Mouse (Mus musculus) ES-E14 (cell line): ENCODE results near the gene Gm49337. TPM values are rescaled to one million over a fixed set of nuclear protein-coding genes. Genes with fewer than 3 reads are reported as not detected.

Experiments
- DNase-seq: peaks from one replicate; pipeline ENCODE4 v3.0.0-alpha.2; 2013; ENCODE audit warnings: low read depth, low spot score
- H3K27ac ChIP-seq: 2 replicates; pipeline ENCODE4 v1.5.1; 2012; ENCODE audit warnings: low read depth, mild to moderate bottlenecking, low read length, moderate library complexity, mixed read lengths; ENCODE audit not compliant: poor library complexity, insufficient read depth, severe bottlenecking
- H3K36me3 ChIP-seq: 2 replicates; pipeline ENCODE4 v1.6.1; 2012; ENCODE audit warnings: mild to moderate bottlenecking, low read length, moderate library complexity, mixed read lengths; ENCODE audit not compliant: control insufficient read depth, poor library complexity, insufficient read depth, severe bottlenecking
- H3K4me1 ChIP-seq, 2 experiments: fragments of 150-350 bp in 1 of 2; sonication (generic) in 1 of 2; 2 replicates each; pipeline ENCODE4 v1.6.1; 2012; ENCODE audit warnings: low read length in 2 of 2, mild to moderate bottlenecking in 1 of 2, mixed read lengths in 1 of 2; ENCODE audit not compliant: control insufficient read depth in 2 of 2, insufficient read depth in 2 of 2, poor library complexity in 1 of 2
- H3K4me3 ChIP-seq, 2 experiments: fragments of 150-350 bp in 1 of 2; sonication (generic) in 1 of 2; 2 replicates each; pipeline ENCODE4 v1.5.1; 2012; ENCODE audit warnings: low read length in 2 of 2, low read depth in 1 of 2, mild to moderate bottlenecking in 1 of 2, mixed read lengths in 1 of 2; ENCODE audit not compliant: insufficient read depth in 1 of 2, poor library complexity in 1 of 2, severe bottlenecking in 1 of 2
- H3K9ac ChIP-seq: 2 replicates; pipeline ENCODE4 v1.6.1; 2012; ENCODE audit warnings: low read depth, mild to moderate bottlenecking, low read length, mixed read lengths; ENCODE audit not compliant: poor library complexity, insufficient read depth, severe bottlenecking
- H3K9me3 ChIP-seq: fragments of 150-350 bp; sonication (generic); 2 replicates; pipeline ENCODE4 v1.6.1; 2012; ENCODE audit warnings: low read depth, mild to moderate bottlenecking, low read length; ENCODE audit not compliant: control insufficient read depth, insufficient read depth
- CHD2 ChIP-seq: IDR thresholded peaks from 2 replicates; pipeline ENCODE4 v1.6.1; 2014; ENCODE audit warnings: mild to moderate bottlenecking, low read depth, low read length, inconsistent platforms
- HCFC1 ChIP-seq: IDR thresholded peaks from 2 replicates; pipeline ENCODE4 v1.6.1; 2012; ENCODE audit warnings: low read length, inconsistent platforms, borderline replicate concordance; ENCODE audit not compliant: insufficient read depth
- MAFK ChIP-seq: IDR thresholded peaks from 2 replicates; pipeline ENCODE4 v1.6.1; 2014; ENCODE audit warnings: mild to moderate bottlenecking, low read depth, low read length, inconsistent platforms; ENCODE audit not compliant: insufficient read depth
- ZC3H11A ChIP-seq: IDR thresholded peaks from 2 replicates; pipeline ENCODE4 v1.6.1; 2012; ENCODE audit warnings: low read depth, mild to moderate bottlenecking, inconsistent platforms, low read length, borderline replicate concordance
- ZNF384 ChIP-seq: IDR thresholded peaks from 2 replicates; pipeline ENCODE4 v1.6.1; 2012; ENCODE audit warnings: low read depth, low read length, inconsistent platforms
- in situ Hi-C, 2 experiments: fragments of 600-800 bp; cut with MboI; formaldehyde crosslinking; loops; one replicate each; pipeline ENCODE4 v1.15.1; 2025; ENCODE audit warnings: low sequenced_read_pairs in 2 of 2, inconsistent platforms in 1 of 2; ENCODE audit not compliant: unreplicated experiment in 2 of 2
- total RNA-seq: library from RNA; depleted of rRNA; stranded (reverse); fragments of 300-350 nt; gene quantifications from 2 replicates; pipeline ENCODE4 v1.2.3, GENCODE M21; 2012

The Gm49337 gene
- total RNA-seq, 1 experiment: 1.0 TPM

DNA sequence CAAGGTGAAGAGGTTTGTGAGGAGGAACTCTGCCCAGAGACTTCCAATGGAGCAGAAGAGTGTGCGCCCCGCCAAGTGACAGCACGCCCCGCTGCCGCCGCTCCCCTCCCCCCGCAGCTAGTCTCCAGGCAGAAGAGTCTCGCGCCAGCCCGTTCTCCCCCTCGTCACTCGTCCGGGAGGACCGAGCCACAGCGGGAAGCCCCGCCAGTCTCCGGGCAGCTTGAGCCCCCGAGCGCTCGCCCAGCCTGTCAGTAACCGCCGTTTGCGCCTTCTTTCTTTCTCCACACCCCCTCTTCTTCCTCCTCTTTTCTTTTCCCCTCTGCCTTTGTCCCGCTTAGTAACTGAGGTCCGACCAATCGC, 47.6 kb downstream of the Gm49337 start:
- Histone ChIP-seq H3K4me1 (no peaks in the 10 kb centered on the region; a peak in 2 of 4 replicates), H3K9ac (peak overlapping the region; percentile 91), H3K9me3 (no peaks in the 10 kb centered on the region), H3K27ac (peak overlapping the region; percentile 88), H3K4me3 (peak overlapping the region; percentile 92 to 94), H3K36me3 (no peaks in the 10 kb centered on the region)
- in situ Hi-C loops: no loop called here
- TF ChIP-seq ZC3H11A: no peak
- TF ChIP-seq ZNF384: no peak
- peak; percentile 27; the same call in 1 of the 2 replicates for TF ChIP-seq HCFC1
- TF ChIP-seq CHD2: peak; percentile 24; the same call in 1 of the 2 replicates
- no peak for TF ChIP-seq MAFK
- DNase-seq: no peak

- H3K4me1 ChIP-seq: no peaks in the 10 kb centered on the region; a peak in 2 of 4 replicates
- in situ Hi-C loops: no loop called here
- H3K4me3 ChIP-seq: peak within 1 kb of the TSS; percentile 92 to 94
- no peaks in the 10 kb centered on the region for H3K9me3 ChIP-seq
- no peaks in the 10 kb centered on the region for H3K36me3 ChIP-seq
- TF ChIP-seq CHD2 (no peak), MAFK (no peak), ZC3H11A (no peak), HCFC1 (no peak; the same call in 1 of the 2 replicates), ZNF384 (no peak)
- peak within 1 kb of the TSS; percentile 91 for H3K9ac ChIP-seq
- H3K27ac ChIP-seq: peak within 1 kb of the TSS; percentile 88
- DNase-seq: peak; percentile 95
Observed at GRCm38 (mm10) chr4:116221140-116221851, 48.1 kb downstream of the Gm49337 start, which contains the start of gene Pik3r3. Gene Pik3r3 (plus strand): TSS chr4:116221618.

DNA sequence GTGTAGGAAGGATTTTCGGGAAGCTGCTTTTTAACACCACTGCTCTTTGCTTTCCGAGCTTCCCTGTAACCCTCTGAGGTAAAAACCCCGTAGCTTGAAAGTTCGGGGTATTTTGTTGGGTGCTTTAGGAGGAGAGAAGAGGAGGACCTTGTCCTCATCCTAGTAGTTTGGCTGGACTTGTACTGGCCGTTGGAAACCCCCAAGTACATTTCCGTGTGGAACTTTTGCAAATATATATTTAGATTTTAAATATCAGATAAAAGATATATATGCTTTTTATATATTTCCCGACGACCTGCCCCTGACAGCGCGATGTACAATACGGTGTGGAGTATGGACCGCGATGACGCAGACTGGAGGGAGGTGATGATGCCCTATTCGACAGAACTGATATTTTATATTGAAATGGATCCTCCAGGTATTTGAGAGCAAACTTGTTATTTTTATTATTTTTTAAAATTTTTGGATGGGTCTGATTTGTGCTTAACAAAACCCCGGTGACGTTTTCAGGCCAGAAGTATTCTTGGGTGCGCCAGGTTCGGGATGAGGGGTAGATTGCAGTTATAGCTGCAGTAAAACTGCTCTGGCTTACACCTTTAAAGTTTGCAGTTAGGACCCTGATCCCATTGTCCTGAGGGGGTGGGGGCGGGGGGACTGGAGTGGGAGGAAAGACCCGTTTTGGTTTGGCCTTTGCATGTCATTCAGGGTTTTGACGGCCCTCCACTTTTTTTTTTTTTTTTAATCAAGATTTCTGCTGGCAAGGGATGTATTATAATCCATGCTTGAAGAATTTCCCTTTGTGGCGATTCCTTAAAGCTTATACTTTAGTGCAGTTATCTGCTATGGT, 49.0 kb downstream of the Gm49337 start:
- Histone ChIP-seq H3K9me3 (no peaks in the 10 kb centered on the region), H3K9ac (peak overlapping the region; percentile 86), H3K4me3 (peak overlapping the region; percentile 75 to 80), H3K36me3 (no peaks in the 10 kb centered on the region), H3K4me1 (no peaks in the 10 kb centered on the region; a peak in 2 of 4 replicates), H3K27ac (peak overlapping the region; percentile 46; the same call in 1 of the 2 replicates)
- no peak for DNase-seq
- in situ Hi-C loops: no loop called here
- no peak for TF ChIP-seq ZNF384
- TF ChIP-seq CHD2: no peak
- TF ChIP-seq HCFC1: no peak
- TF ChIP-seq MAFK: no peak
- no peak for TF ChIP-seq ZC3H11A

DNA sequence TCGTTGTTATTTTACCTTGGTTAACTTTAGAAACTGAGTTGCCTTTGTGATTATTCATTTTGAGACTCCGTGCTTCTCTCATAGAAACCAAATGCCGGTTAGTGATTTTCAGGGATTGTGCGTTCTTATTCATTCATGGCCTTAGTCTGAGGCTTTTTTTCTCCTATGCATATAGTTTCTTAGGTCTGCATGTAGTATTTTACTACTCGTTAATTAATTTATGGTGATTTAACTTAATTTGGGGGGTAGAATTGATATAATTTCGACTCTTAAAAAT, 49.6 kb downstream of the Gm49337 start:
- no peaks in the 10 kb centered on the region for H3K36me3 ChIP-seq
- DNase-seq: no peak
- H3K4me3 ChIP-seq: peak overlapping the region in 1 of 2 experiments; percentile 75; a peak in 2 of 4 replicates
- H3K4me1 ChIP-seq: no peaks in the 10 kb centered on the region; a peak in 2 of 4 replicates
- in situ Hi-C loops: no loop called here
- no peak overlapping the region for H3K27ac ChIP-seq
- TF ChIP-seq HCFC1 (no peak), ZC3H11A (no peak), CHD2 (no peak), ZNF384 (no peak), MAFK (no peak)
- H3K9ac ChIP-seq: no peak overlapping the region
- no peaks in the 10 kb centered on the region for H3K9me3 ChIP-seq
